ENCODE assay signal across 16 mouse cellular contexts in genomic region chr5:148689297-148689696, GRCm38 (mm10).
DNase-seq lines count a peak whose midpoint lies in the region; ATAC-seq and TF ChIP-seq lines count a peak whose summit lies in the region.
"Had no signal": no experiment of that assay in that cellular context is flagged by ENCODE, and none has a peak within 500 bp of the region (broad histone marks: within the 10 kb centered on the region; RNA-seq: fewer than 3 reads in every experiment).

No protein-coding gene starts in this region.

- H3K36me3 ChIP-seq in forebrain, embryonic 11.5 days (ENCODE audit: control insufficient read depth, insufficient read depth, low read length): no peaks in the 10 kb centered on the region
- no peaks in the 10 kb centered on the region for H3K36me3 ChIP-seq in forebrain, postnatal 0 days (ENCODE audit: insufficient read depth)
- no peaks in the 10 kb centered on the region for H3K36me3 ChIP-seq in midbrain, embryonic 10.5 days
- H3K36me3 ChIP-seq in midbrain, embryonic 13.5 days: no peaks in the 10 kb centered on the region
- no peaks in the 10 kb centered on the region for H3K36me3 ChIP-seq in forebrain, embryonic 15.5 days
- no peaks in the 10 kb centered on the region for H3K36me3 ChIP-seq in liver, embryonic 16.5 days (ENCODE audit: control insufficient read depth, insufficient read depth)
- H3K36me3 ChIP-seq: embryonic facial prominence, embryonic 10.5 days; midbrain, embryonic 12.5 days had no signal

- no peaks in the 10 kb centered on the region for H3K27me3 ChIP-seq in forebrain, embryonic 11.5 days (ENCODE audit: control insufficient read depth, insufficient read depth, low read length)
- H3K27me3 ChIP-seq in forebrain, postnatal 0 days (ENCODE audit: insufficient read depth, low read length): no peaks in the 10 kb centered on the region
- no peaks in the 10 kb centered on the region for H3K27me3 ChIP-seq in midbrain, embryonic 10.5 days (ENCODE audit: low read depth, poor library complexity, severe bottlenecking)
- H3K27me3 ChIP-seq in midbrain, embryonic 13.5 days: no peaks in the 10 kb centered on the region
- no peaks in the 10 kb centered on the region for H3K27me3 ChIP-seq in forebrain, embryonic 15.5 days
- H3K27me3 ChIP-seq in liver, embryonic 16.5 days (ENCODE audit: control insufficient read depth, insufficient read depth, low read depth, low read length): no peaks in the 10 kb centered on the region
- H3K27me3 ChIP-seq: midbrain, embryonic 12.5 days had no signal

- 92% methylated on average over 9 of the region's 9 CpGs for WGBS in forebrain, embryonic 11.5 days
- 86% methylated on average over 9 of the region's 9 CpGs for WGBS in forebrain, postnatal 0 days
- WGBS in midbrain, embryonic 10.5 days: 91% methylated on average over 9 of the region's 9 CpGs
- WGBS in midbrain, embryonic 13.5 days: 80% methylated on average over 9 of the region's 9 CpGs
- WGBS in forebrain, embryonic 15.5 days: 87% methylated on average over 9 of the region's 9 CpGs
- WGBS in liver, embryonic 16.5 days (ENCODE audit: insufficient replicate concordance): 34% methylated on average over 9 of the region's 9 CpGs

- DNase-seq in forebrain, embryonic 11.5 days (ENCODE audit: low spot score): no peak
- no peak for DNase-seq in forebrain, postnatal 0 days
- DNase-seq in midbrain, embryonic 10.5 days (ENCODE audit: low spot score): no peak
- DNase-seq in adrenal gland, postnatal 14 days: no peak
- DNase-seq in layer of hippocampus, postnatal 10 days (ENCODE audit: low spot score in 2 of 2): no peak
- DNase-seq: cerebellum, adult 18-20 months; gastrocnemius, postnatal 25 days; lung, adult 2 months; lung, postnatal 4 days; spleen, adult 18-20 months; thymus, postnatal 14 days had no signal

- no peak overlapping the region for H3K4me2 ChIP-seq in forebrain, embryonic 11.5 days (ENCODE audit: low read depth, low read length, severe bottlenecking)
- no peak overlapping the region for H3K4me2 ChIP-seq in forebrain, postnatal 0 days (ENCODE audit: low read depth)
- no peak overlapping the region for H3K4me2 ChIP-seq in midbrain, embryonic 13.5 days (replicated peaks)
- no peak overlapping the region for H3K4me2 ChIP-seq in forebrain, embryonic 15.5 days (replicated peaks)
- peak overlapping the region; percentile 39 for H3K4me2 ChIP-seq in liver, embryonic 16.5 days (ENCODE audit: low read depth, low read length)
- H3K4me2 ChIP-seq: midbrain, embryonic 12.5 days had no signal

- H3K4me3 ChIP-seq in forebrain, embryonic 11.5 days (ENCODE audit: low read depth, low read length): no peak overlapping the region
- no peak overlapping the region for H3K4me3 ChIP-seq in forebrain, postnatal 0 days (ENCODE audit: low read depth, low read length)
- H3K4me3 ChIP-seq in midbrain, embryonic 10.5 days: no peak overlapping the region
- no peak overlapping the region for H3K4me3 ChIP-seq in midbrain, embryonic 13.5 days (replicated peaks)
- no peak overlapping the region for H3K4me3 ChIP-seq in forebrain, embryonic 15.5 days
- H3K4me3 ChIP-seq in liver, embryonic 16.5 days (ENCODE audit: low read depth, low read length): no peak overlapping the region
- H3K4me3 ChIP-seq: embryonic facial prominence, embryonic 10.5 days; midbrain, embryonic 12.5 days had no signal

- peaks cover 5% of the 10 kb centered on the region for H3K4me1 ChIP-seq in forebrain, embryonic 11.5 days (replicated peaks; ENCODE audit: control insufficient read depth, insufficient read depth, low read length)
- H3K4me1 ChIP-seq in forebrain, postnatal 0 days (ENCODE audit: insufficient read depth): no peaks in the 10 kb centered on the region
- peaks cover 20% of the 10 kb centered on the region for H3K4me1 ChIP-seq in midbrain, embryonic 10.5 days
- H3K4me1 ChIP-seq in midbrain, embryonic 13.5 days (replicated peaks): peaks cover 24% of the 10 kb centered on the region; the same call in 1 of the 2 replicates
- H3K4me1 ChIP-seq in forebrain, embryonic 15.5 days: peaks cover 32% of the 10 kb centered on the region
- peaks cover 29% of the 10 kb centered on the region for H3K4me1 ChIP-seq in liver, embryonic 16.5 days (ENCODE audit: control insufficient read depth, low read depth, low read length)

- H3K9me3 ChIP-seq in forebrain, embryonic 11.5 days (ENCODE audit: control insufficient read depth, low read length): no peaks in the 10 kb centered on the region
- no peaks in the 10 kb centered on the region for H3K9me3 ChIP-seq in forebrain, postnatal 0 days (ENCODE audit: low read length)
- no peaks in the 10 kb centered on the region for H3K9me3 ChIP-seq in midbrain, embryonic 10.5 days (replicated peaks)
- H3K9me3 ChIP-seq in midbrain, embryonic 13.5 days: no peaks in the 10 kb centered on the region
- no peaks in the 10 kb centered on the region for H3K9me3 ChIP-seq in forebrain, embryonic 15.5 days
- no peaks in the 10 kb centered on the region for H3K9me3 ChIP-seq in liver, embryonic 16.5 days (replicated peaks; ENCODE audit: control insufficient read depth, low read length)
- H3K9me3 ChIP-seq: midbrain, embryonic 12.5 days had no signal

- ATAC-seq in forebrain, embryonic 11.5 days (replicated peaks; ENCODE audit: low FRiP score): no peak
- no peak for ATAC-seq in forebrain, postnatal 0 days
- no peak for ATAC-seq in midbrain, embryonic 13.5 days
- no peak for ATAC-seq in forebrain, embryonic 15.5 days (replicated peaks)
- ATAC-seq in liver, embryonic 16.5 days (ENCODE audit: low read depth): peak; percentile 75

- no peak for TF ChIP-seq CTCF in forebrain, postnatal 0 days (IDR thresholded peaks at IDR 0.05; ENCODE audit: low read depth)

- H3K27ac ChIP-seq in forebrain, embryonic 11.5 days (ENCODE audit: low read depth, low read length): 0 out of 2 replicates have a peak overlapping the region, but pooled peaks have one; percentile 18
- H3K27ac ChIP-seq in forebrain, postnatal 0 days (ENCODE audit: low read depth, low read length): no peak overlapping the region
- H3K27ac ChIP-seq in midbrain, embryonic 10.5 days (replicated peaks): peak overlapping the region; percentile 63
- H3K27ac ChIP-seq in midbrain, embryonic 13.5 days: no peak overlapping the region
- peak overlapping the region; percentile 31 for H3K27ac ChIP-seq in forebrain, embryonic 15.5 days (replicated peaks)
- peak overlapping the region; percentile 23; the same call in 1 of the 2 replicates for H3K27ac ChIP-seq in liver, embryonic 16.5 days (ENCODE audit: low read length)
- H3K27ac ChIP-seq: midbrain, embryonic 12.5 days had no signal

- H3K9ac ChIP-seq in forebrain, embryonic 11.5 days (ENCODE audit: low read length): no peak overlapping the region
- H3K9ac ChIP-seq in forebrain, postnatal 0 days: no peak overlapping the region
- H3K9ac ChIP-seq in midbrain, embryonic 13.5 days (replicated peaks): no peak overlapping the region
- H3K9ac ChIP-seq in forebrain, embryonic 15.5 days (replicated peaks): no peak overlapping the region
- no peak overlapping the region for H3K9ac ChIP-seq in liver, embryonic 16.5 days (ENCODE audit: low read depth, low read length)
- H3K9ac ChIP-seq: midbrain, embryonic 12.5 days had no signal

Comparison
In these comparisons a context has a peak if more than half of its experiments do, and no peak if none do; other contexts are left out.
1. H3K27ac ChIP-seq: peak in forebrain, embryonic 11.5 days (single experiment), midbrain, embryonic 10.5 days (single experiment), forebrain, embryonic 15.5 days (single experiment) and liver, embryonic 16.5 days (single experiment); none in forebrain, postnatal 0 days (single experiment) and midbrain, embryonic 13.5 days (single experiment).